Mouse (Mus musculus): ENCODE measurements around the gene Tmem63b. TPM values are rescaled to one million over a fixed set of nuclear protein-coding genes. Genes with fewer than 3 reads are reported as not detected.

Tmem63b gene
- polyA plus RNA-seq, 1 experiment from 2014 or later: 29.7 TPM

DNA sequence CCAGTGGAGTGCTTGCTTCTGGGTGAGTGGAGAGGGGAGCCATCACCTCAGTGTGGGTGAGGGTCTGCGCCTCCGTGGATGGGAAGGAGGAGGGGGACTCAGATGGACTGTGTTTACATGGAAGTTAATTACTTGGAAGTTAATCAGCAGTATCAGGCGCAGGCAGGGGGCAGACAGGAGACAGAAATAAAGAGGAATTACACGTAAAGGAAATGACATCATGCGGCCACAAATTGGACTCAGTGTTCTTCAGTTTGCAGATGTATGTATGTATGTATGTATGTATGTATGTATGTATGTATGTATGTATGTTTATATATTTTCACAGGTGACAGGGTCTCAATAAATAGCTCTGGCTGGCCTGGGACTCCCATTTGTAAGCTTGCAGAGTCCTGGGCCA lies 20.1 kb upstream of the Tmem63b start:
- Histone ChIP-seq H3K27me3 (ENCODE audit: insufficient read depth, low read length) (no peaks in the 10 kb centered on the region), H3K4me3 (ENCODE audit: low read depth, low read length) (no peak overlapping the region), H3K4me1 (ENCODE audit: insufficient read depth) (no peaks in the 10 kb centered on the region), H3K36me3 (ENCODE audit: insufficient read depth) (no peaks in the 10 kb centered on the region), H3K27ac (ENCODE audit: low read depth) (no peak overlapping the region), H3K4me2 (no peak overlapping the region), H3K9me3 (ENCODE audit: low read depth, low read length) (no peaks in the 10 kb centered on the region), H3K9ac (no peak overlapping the region)
- DNase-seq: no peak
- no peak for ATAC-seq (ENCODE audit: insufficient read depth)
- TF ChIP-seq CTCF (IDR thresholded peaks at IDR 0.05; ENCODE audit: low read depth): no peak
- 49% methylated on average over 5 of the region's 5 CpGs for whole genome bisulfite sequencing

DNA sequence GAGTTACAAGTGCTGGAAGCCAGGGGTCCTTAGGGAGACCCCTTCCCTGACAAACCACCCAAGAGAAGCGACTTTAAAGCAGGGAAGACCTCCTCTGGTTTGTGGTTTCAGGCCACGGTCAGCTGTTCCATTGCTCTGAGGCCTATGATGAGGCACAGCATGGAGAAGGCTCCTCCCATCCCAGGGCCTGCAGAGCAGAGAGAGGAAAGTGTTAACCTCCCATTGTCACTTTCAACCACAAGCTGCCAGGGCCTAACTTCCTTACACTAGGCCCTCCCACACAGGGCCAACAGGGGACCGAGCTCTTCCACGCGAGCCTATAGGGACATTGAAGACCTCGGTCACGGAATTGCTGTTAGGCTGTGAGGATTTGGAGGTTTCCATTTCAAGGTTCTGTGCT lies 16.5 kb upstream of the Tmem63b start:
- ATAC-seq (ENCODE audit: insufficient read depth) (no peak), DNase-seq (no peak)
- WGBS: 49% methylated on average over 7 of the region's 7 CpGs
- Histone ChIP-seq H3K9me3 (ENCODE audit: low read depth, low read length) (no peaks in the 10 kb centered on the region), H3K4me1 (ENCODE audit: insufficient read depth) (peaks cover 3% of the 10 kb centered on the region; the same call in 1 of the 2 replicates), H3K4me2 (no peak overlapping the region), H3K4me3 (ENCODE audit: low read depth, low read length) (no peak overlapping the region), H3K27ac (ENCODE audit: low read depth) (no peak overlapping the region), H3K27me3 (ENCODE audit: insufficient read depth, low read length) (no peaks in the 10 kb centered on the region), H3K9ac (no peak overlapping the region), H3K36me3 (ENCODE audit: insufficient read depth) (peaks cover 14% of the 10 kb centered on the region; the same call in 1 of the 2 replicates)
- no peak for TF ChIP-seq CTCF (IDR thresholded peaks at IDR 0.05; ENCODE audit: low read depth)

DNA sequence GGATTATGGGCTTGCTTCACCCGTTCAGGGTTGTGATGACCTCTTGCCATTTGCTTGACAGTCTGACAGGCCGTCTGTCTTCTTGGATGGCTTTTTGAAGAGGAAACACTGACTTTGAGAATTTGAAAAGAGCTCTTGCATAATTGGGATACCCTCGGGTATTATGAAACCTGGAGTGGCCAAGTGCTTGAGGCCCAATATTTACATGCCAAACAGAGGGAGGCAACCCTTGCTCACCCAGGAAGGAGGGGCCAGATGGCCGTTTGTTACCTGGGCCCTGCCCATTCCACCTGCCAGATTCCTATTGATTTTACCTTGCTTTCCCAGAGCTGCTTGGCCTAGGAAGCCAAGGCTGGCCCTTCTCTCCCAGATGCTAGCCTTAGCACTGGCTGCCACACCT lies 15.5 kb upstream of the Tmem63b start:
- DNase-seq (peak; percentile 31), ATAC-seq (ENCODE audit: insufficient read depth) (no peak)
- WGBS: 36% methylated on average over 4 of the region's 4 CpGs
- TF ChIP-seq CTCF (IDR thresholded peaks at IDR 0.05; ENCODE audit: low read depth): no peak
- no peak overlapping the region for H3K4me3 ChIP-seq (ENCODE audit: low read depth, low read length)
- H3K4me1 ChIP-seq (ENCODE audit: insufficient read depth): peaks cover 3% of the 10 kb centered on the region; the same call in 1 of the 2 replicates
- H3K9ac ChIP-seq: no peak overlapping the region
- no peak overlapping the region for H3K4me2 ChIP-seq
- no peak overlapping the region for H3K27ac ChIP-seq (ENCODE audit: low read depth)
- peaks cover 22% of the 10 kb centered on the region for H3K36me3 ChIP-seq (ENCODE audit: insufficient read depth)
- no peaks in the 10 kb centered on the region for H3K9me3 ChIP-seq (ENCODE audit: low read depth, low read length)
- H3K27me3 ChIP-seq (ENCODE audit: insufficient read depth, low read length): no peaks in the 10 kb centered on the region

DNA sequence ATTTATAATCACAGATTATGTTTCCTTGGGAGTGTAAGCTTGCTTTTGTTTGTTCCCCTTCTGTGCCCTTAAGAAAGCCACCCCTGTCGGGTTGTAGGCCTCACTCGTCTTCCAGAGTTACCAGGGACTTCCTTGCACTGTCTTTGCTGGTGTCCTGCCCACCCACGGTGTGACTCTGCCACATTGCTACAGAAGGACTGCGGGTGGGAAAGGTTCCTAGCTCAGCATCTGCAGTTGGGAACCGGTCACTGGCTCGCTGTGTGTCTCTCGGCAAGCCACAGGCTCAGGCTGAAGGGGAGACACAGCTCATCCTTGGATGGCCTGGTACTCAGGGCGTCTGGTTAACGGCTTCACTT lies 14.5 kb upstream of the Tmem63b start:
- no peak for DNase-seq
- Histone ChIP-seq H3K9ac (no peak overlapping the region; the same call in 1 of the 2 replicates), H3K36me3 (ENCODE audit: insufficient read depth) (peaks cover 27% of the 10 kb centered on the region), H3K4me2 (no peak overlapping the region), H3K4me1 (ENCODE audit: insufficient read depth) (peaks cover 3% of the 10 kb centered on the region; the same call in 1 of the 2 replicates), H3K4me3 (ENCODE audit: low read depth, low read length) (no peak overlapping the region), H3K27me3 (ENCODE audit: insufficient read depth, low read length) (no peaks in the 10 kb centered on the region), H3K9me3 (ENCODE audit: low read depth, low read length) (no peaks in the 10 kb centered on the region), H3K27ac (ENCODE audit: low read depth) (no peak overlapping the region)
- 64% methylated on average over 9 of the region's 9 CpGs for WGBS
- no peak for ATAC-seq (ENCODE audit: insufficient read depth)
- no peak for TF ChIP-seq CTCF (IDR thresholded peaks at IDR 0.05; ENCODE audit: low read depth)

DNA sequence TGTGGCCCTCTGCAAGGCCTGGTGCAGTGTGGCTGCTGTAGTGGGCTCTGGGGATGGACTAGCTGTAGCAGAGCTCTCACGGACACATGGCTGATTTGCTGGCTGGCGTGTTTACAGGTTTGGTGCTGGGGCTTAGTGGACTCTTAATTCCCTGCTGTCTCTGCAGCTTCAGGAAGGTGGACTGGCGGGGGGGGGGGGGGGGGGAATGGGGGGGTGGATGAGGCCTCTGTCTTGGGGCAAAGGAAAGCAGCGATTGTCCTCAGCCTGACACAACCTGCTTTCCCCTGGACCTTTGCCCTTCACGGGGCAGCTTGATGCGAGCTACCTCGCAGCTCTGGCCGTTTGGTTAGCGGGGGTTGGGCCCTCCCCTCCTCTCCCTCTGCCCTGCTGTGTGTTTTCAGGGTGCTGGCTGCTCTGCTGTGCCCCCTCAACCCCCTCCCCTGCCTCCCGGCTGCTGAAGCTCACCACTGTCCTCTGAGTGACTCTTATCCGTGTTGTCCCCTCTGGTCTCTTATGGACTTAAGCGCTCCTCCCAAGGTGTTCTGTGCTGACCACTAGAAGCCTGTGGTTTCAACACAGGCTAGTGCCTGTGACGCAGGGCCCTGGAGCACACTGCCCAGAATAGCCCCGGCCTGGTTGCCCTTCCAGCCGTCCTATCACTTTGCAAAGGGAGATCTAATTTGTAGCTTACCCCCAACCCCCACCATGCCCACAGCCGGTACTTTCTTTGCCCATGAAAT lies 14.0 kb upstream of the Tmem63b start:
- DNase-seq (no peak), ATAC-seq (ENCODE audit: insufficient read depth) (no peak)
- H3K27ac ChIP-seq (ENCODE audit: low read depth): no peak overlapping the region
- TF ChIP-seq CTCF (IDR thresholded peaks at IDR 0.05; ENCODE audit: low read depth): no peak
- WGBS: 41% methylated on average over 9 of the region's 16 CpGs
- peaks cover 27% of the 10 kb centered on the region for H3K36me3 ChIP-seq (ENCODE audit: insufficient read depth)
- H3K4me1 ChIP-seq (ENCODE audit: insufficient read depth): peaks cover 3% of the 10 kb centered on the region; the same call in 1 of the 2 replicates
- no peak overlapping the region for H3K4me3 ChIP-seq (ENCODE audit: low read depth, low read length)
- no peaks in the 10 kb centered on the region for H3K27me3 ChIP-seq (ENCODE audit: insufficient read depth, low read length)
- H3K4me2 ChIP-seq: no peak overlapping the region
- no peaks in the 10 kb centered on the region for H3K9me3 ChIP-seq (ENCODE audit: low read depth, low read length)
- no peak overlapping the region; the same call in 1 of the 2 replicates for H3K9ac ChIP-seq

DNA sequence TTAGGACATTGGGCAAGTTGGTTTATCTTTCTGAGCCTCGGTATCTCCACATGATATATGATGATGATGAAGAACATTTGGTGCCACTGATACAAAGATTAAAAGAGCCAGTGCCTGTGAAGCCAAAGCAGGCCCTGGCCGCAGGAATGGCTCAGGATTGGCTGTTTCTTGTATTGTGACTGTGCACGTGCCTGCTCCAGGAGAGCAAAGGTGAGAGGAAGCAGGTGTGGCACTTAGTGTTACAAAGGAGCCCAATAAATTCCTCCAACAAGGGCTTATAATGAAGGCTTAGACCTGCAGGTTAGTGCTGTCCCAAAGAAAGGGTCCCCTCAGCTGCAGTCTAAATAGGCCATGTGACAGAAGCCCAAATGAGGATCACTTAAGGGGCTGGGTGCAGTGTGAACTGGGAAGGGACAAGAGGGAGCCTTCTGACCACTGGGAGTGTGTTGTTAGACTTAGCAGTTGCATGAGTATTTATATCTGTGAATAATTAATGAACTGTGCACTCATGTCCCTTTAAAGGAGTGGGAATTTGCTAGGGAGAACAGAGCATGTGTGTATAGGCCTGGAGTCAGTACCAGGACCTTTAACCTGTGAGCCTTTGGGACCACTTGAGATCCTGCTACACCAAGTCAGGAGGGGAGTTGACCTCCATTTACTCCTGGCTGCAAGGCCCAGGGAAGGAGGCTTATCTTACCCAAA lies 12.5 kb upstream of the Tmem63b start:
- Histone ChIP-seq H3K9ac (no peak overlapping the region), H3K27me3 (ENCODE audit: insufficient read depth, low read length) (no peaks in the 10 kb centered on the region), H3K27ac (ENCODE audit: low read depth) (no peak overlapping the region), H3K36me3 (ENCODE audit: insufficient read depth) (peaks cover 27% of the 10 kb centered on the region), H3K9me3 (ENCODE audit: low read depth, low read length) (no peaks in the 10 kb centered on the region), H3K4me1 (ENCODE audit: insufficient read depth) (peaks cover 6% of the 10 kb centered on the region; the same call in 1 of the 2 replicates), H3K4me2 (no peak overlapping the region), H3K4me3 (ENCODE audit: low read depth, low read length) (no peak overlapping the region)
- ATAC-seq (ENCODE audit: insufficient read depth): no peak
- 72% methylated on average over 3 of the region's 3 CpGs for WGBS
- TF ChIP-seq CTCF (IDR thresholded peaks at IDR 0.05; ENCODE audit: low read depth): no peak
- DNase-seq: no peak

DNA sequence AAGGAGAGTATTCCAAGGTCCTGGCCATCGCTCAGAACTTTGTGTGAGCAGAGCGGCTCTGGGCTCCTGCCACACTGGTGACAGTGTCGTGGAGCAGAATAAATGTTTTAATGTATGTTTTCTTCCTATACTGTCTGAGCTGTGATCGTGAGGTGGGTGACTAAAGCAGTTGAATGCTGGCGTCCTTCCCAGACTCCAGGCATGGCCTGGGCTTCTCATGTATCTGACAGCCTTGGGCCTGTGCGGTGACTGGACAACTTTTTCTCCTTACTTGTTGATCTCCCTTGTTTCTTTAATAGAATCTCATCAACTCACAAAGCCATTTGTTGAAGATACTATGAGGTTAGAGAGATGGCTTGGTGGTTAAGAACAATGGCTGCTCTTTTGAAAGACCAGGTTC lies 11.7 kb upstream of the Tmem63b start:
- DNase-seq: peak; percentile 53
- no peak overlapping the region for H3K4me2 ChIP-seq
- peaks cover 10% of the 10 kb centered on the region; the same call in 1 of the 2 replicates for H3K4me1 ChIP-seq (ENCODE audit: insufficient read depth)
- no peak for TF ChIP-seq CTCF (IDR thresholded peaks at IDR 0.05; ENCODE audit: low read depth)
- H3K9me3 ChIP-seq (ENCODE audit: low read depth, low read length): no peaks in the 10 kb centered on the region
- no peak overlapping the region for H3K4me3 ChIP-seq (ENCODE audit: low read depth, low read length)
- WGBS: 58% methylated on average over 6 of the region's 6 CpGs
- H3K27ac ChIP-seq (ENCODE audit: low read depth): no peak overlapping the region
- peaks cover 27% of the 10 kb centered on the region for H3K36me3 ChIP-seq (ENCODE audit: insufficient read depth)
- H3K9ac ChIP-seq: no peak overlapping the region
- H3K27me3 ChIP-seq (ENCODE audit: insufficient read depth, low read length): no peaks in the 10 kb centered on the region
- no peak for ATAC-seq (ENCODE audit: insufficient read depth)

Data from lung, embryonic 14.5 days (tissue).